Mouse (Mus musculus): ENCODE results near the gene Nudt2. TPM values are rescaled to one million over a fixed set of nuclear protein-coding genes. Genes with fewer than 3 reads are reported as not detected.
A peak's percentile ranks its signal among the peaks of the same experiment; 100 is the strongest.
"Not testable (repeated sequence)": the region's sequence is repeated elsewhere in the genome, so short reads cannot be mapped to it uniquely, and the experiment has no call there.

Gene Nudt2
- 56.9 and 63.5 TPM in 2 replicates for polyA plus RNA-seq (2016; fragmentation: Nextera tagmentation; extraction: Ambion mirVana)

DNA sequence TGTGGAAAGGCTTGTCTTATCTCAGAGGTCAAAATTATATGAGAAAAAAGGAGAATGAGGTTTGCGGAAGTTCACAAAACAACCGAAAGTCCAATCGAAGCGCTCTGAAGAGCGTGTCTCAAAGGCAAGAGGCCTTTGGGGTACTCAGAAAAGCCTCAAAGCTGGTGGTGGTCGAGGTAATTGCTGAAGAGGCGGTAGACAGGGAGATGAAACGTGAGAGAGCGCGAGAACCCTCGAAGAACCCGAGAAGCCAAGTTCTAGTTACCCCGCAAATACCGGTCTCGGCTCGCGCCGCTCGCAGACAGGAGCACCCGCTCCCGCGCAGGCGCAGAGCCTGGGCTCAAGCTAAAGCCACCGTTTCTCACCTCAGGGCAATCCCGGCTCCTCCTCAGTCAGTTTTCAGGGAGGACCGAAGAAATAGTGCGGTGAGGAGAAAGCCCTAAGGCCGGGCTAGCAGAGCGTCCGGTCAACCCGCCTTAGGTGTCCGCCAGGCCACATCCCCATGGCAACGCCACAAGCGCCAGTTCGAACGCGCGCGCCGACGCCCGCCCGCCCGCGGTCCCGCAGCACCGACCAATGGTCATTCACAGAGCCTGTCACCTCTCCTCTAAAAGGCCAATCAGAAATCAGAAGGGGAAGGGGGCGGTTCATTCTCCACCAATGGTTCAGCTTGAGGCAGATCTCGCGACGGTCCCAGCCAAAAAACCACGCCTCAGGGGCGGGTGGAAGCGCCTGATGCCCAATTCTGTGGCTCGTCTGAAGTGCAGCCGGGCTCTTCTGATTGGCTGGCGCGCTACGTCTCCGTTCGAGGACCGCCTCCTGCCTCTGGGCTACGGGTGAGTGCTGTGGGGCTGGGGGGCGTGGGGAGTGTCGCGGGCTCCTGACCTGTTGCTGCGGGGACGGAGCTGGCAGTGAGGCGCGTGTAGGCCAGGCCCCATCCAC lies at the start of gene Nudt2, which contains the start of gene Kif24:
Gene Nudt2, plus strand, starts transcription at position 807 of the 942 bp plus-strand sequence.
Gene Kif24, minus strand, starts transcription at position 543 of the 942 bp plus-strand sequence.
- peak within 1 kb of the TSS; percentile 65 for H3K4me3 ChIP-seq
- H3K27ac ChIP-seq (replicated peaks): peak within 1 kb of the TSS; percentile 68
- H3K9ac ChIP-seq (replicated peaks): peak within 1 kb of the TSS; percentile 77
- no peaks in the 10 kb centered on the region for H3K9me3 ChIP-seq
- ATAC-seq (ENCODE audit: low FRiP score, low read depth): peak; percentile 98
- H3K4me2 ChIP-seq (replicated peaks): peak within 1 kb of the TSS; percentile 73
- H3K36me3 ChIP-seq: 0 out of 2 replicates have a peak, but pooled peaks cover 6% of the 10 kb centered on the region
- under 1% methylated on average over 70 of the region's 70 CpGs for WGBS
- peaks cover 27% of the 10 kb centered on the region for H3K4me1 ChIP-seq
- H3K27me3 ChIP-seq: no peaks in the 10 kb centered on the region

GRCm38 (mm10) chr4:41416966-41417365 lies 48.0 kb upstream of the Nudt2 start:
- no peaks in the 10 kb centered on the region for H3K27me3 ChIP-seq
- no peak overlapping the region for H3K4me2 ChIP-seq (replicated peaks)
- no peak overlapping the region for H3K4me3 ChIP-seq
- H3K4me1 ChIP-seq: no peaks in the 10 kb centered on the region
- H3K36me3 ChIP-seq: peaks cover 3% of the 10 kb centered on the region; the same call in 1 of the 2 replicates
- ATAC-seq (ENCODE audit: low FRiP score, low read depth): no peak
- no peak overlapping the region for H3K9ac ChIP-seq (replicated peaks)
- H3K9me3 ChIP-seq: no peaks in the 10 kb centered on the region
- no peak overlapping the region for H3K27ac ChIP-seq (replicated peaks)

GRCm38 (mm10) chr4:41438931-41439330 lies 26.0 kb upstream of the Nudt2 start:
- no peak for ATAC-seq (ENCODE audit: low FRiP score, low read depth)
- 86% methylated on average over 5 of the region's 5 CpGs for WGBS

DNA sequence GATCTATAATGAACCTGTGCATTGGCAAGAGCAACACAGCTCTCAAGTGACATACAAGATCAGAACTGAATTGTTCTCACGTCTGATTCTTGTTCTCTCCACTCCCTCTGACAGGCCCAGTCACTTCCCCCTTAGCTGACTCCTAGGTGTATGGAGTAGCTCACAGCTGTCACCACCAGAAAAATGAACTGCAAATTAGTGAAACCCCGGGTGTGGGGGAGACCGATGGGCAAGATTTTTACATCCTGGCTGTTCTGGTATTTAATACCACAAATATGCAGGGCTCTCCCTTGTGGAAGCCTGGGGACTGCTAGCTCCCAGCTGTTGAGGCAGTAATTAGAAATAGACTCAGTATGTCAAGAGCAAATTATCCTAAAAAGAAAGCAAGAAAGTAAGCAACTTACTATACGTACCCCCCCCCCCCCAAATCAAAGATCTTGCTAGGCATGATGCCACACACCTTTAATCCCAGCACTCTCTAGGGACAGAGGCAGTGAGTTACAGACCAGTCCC lies 22.1 kb upstream of the Nudt2 start:
- no peak overlapping the region for H3K27ac ChIP-seq (replicated peaks)
- peaks cover 11% of the 10 kb centered on the region; the same call in 1 of the 2 replicates for H3K36me3 ChIP-seq
- H3K9ac ChIP-seq (replicated peaks): no peak overlapping the region
- no peaks in the 10 kb centered on the region for H3K27me3 ChIP-seq
- no peaks in the 10 kb centered on the region for H3K9me3 ChIP-seq
- WGBS: 92% methylated on average over 4 of the region's 4 CpGs
- ATAC-seq (ENCODE audit: low FRiP score, low read depth): no peak
- H3K4me2 ChIP-seq (replicated peaks): no peak overlapping the region
- no peaks in the 10 kb centered on the region for H3K4me1 ChIP-seq
- H3K4me3 ChIP-seq: no peak overlapping the region

More at GRCm38 (mm10) chr4:41438931-41439330, 26.0 kb upstream of the Nudt2 start:
- Histone ChIP-seq H3K4me2 (replicated peaks) (no peak overlapping the region), H3K27ac (replicated peaks) (no peak overlapping the region), H3K27me3 (no peaks in the 10 kb centered on the region), H3K36me3 (0 out of 2 replicates have a peak, but pooled peaks cover 6% of the 10 kb centered on the region), H3K9ac (replicated peaks) (no peak overlapping the region), H3K4me1 (no peaks in the 10 kb centered on the region), H3K4me3 (no peak overlapping the region), H3K9me3 (no peaks in the 10 kb centered on the region)

DNA sequence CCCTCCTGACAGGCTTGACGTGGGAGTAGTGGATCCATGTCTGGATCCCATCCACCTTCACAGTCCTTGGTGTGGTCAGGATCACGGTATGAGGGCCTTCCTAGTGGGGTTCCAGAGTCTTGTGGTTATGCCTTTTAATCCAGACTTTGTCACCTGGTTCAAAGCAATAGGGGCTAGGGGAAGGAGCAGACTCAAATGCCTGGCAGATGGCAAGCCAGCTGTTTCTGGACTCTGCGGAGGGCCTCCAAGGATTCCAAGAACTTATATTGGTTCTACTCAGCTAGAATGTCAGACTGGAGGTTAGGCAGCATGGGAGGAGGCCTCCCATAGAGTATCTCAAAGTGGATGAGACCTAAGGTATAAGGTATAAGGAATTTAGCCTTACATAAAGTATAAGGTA lies 17.4 kb upstream of the Nudt2 start:
- no peak overlapping the region for H3K4me3 ChIP-seq
- H3K4me1 ChIP-seq: no peaks in the 10 kb centered on the region
- H3K27ac ChIP-seq (replicated peaks): no peak overlapping the region
- no peak for ATAC-seq (ENCODE audit: low FRiP score, low read depth)
- WGBS: 100% methylated on average over 3 of the region's 3 CpGs
- no peak overlapping the region for H3K9ac ChIP-seq (replicated peaks)
- H3K36me3 ChIP-seq: peaks cover 17% of the 10 kb centered on the region
- no peaks in the 10 kb centered on the region for H3K27me3 ChIP-seq
- no peaks in the 10 kb centered on the region for H3K9me3 ChIP-seq
- no peak overlapping the region for H3K4me2 ChIP-seq (replicated peaks)

- Histone ChIP-seq H3K4me3 (no peak overlapping the region), H3K4me1 (peaks cover 19% of the 10 kb centered on the region), H3K9ac (replicated peaks) (no peak overlapping the region), H3K27me3 (no peaks in the 10 kb centered on the region), H3K27ac (replicated peaks) (no peak overlapping the region), H3K4me2 (replicated peaks) (no peak overlapping the region), H3K9me3 (no peaks in the 10 kb centered on the region), H3K36me3 (0 out of 2 replicates have a peak, but pooled peaks cover 6% of the 10 kb centered on the region)
- 93% methylated on average over 1 of the region's 1 CpGs for WGBS
- ATAC-seq (ENCODE audit: low FRiP score, low read depth): no peak
Observed at GRCm38 (mm10) chr4:41460690-41461089, 4.3 kb upstream of the Nudt2 start.

GRCm38 (mm10) chr4:41463051-41463738 lies 1.8 kb upstream of the Nudt2 start:
- Histone ChIP-seq H3K4me1 (peaks cover 22% of the 10 kb centered on the region), H3K4me3 (peak overlapping the region; percentile 65), H3K9ac (replicated peaks) (peak overlapping the region; percentile 77; the same call in 1 of the 2 replicates), H3K4me2 (replicated peaks) (peak overlapping the region; percentile 73)
- 75% methylated on average over 3 of the region's 3 CpGs for WGBS
- not testable (repeated sequence) for H3K27me3 ChIP-seq; H3K36me3 ChIP-seq; H3K9me3 ChIP-seq; ATAC-seq (ENCODE audit: low FRiP score, low read depth); H3K27ac ChIP-seq (replicated peaks)

- Histone ChIP-seq H3K36me3 (0 out of 2 replicates have a peak, but pooled peaks cover 6% of the 10 kb centered on the region), H3K9me3 (no peaks in the 10 kb centered on the region), H3K4me2 (replicated peaks) (peak overlapping the region; percentile 73), H3K4me3 (peak overlapping the region; percentile 65), H3K9ac (replicated peaks) (peak overlapping the region; percentile 74), H3K27me3 (no peaks in the 10 kb centered on the region), H3K4me1 (peaks cover 33% of the 10 kb centered on the region), H3K27ac (replicated peaks) (peak overlapping the region; percentile 46; the same call in 1 of the 2 replicates)
- 5% methylated on average over 17 of the region's 17 CpGs for WGBS
- no peak; the same call in 1 of the 2 replicates for ATAC-seq (ENCODE audit: low FRiP score, low read depth)
Observed at GRCm38 (mm10) chr4:41465287-41465665, 325 bp downstream of the Nudt2 start.

DNA sequence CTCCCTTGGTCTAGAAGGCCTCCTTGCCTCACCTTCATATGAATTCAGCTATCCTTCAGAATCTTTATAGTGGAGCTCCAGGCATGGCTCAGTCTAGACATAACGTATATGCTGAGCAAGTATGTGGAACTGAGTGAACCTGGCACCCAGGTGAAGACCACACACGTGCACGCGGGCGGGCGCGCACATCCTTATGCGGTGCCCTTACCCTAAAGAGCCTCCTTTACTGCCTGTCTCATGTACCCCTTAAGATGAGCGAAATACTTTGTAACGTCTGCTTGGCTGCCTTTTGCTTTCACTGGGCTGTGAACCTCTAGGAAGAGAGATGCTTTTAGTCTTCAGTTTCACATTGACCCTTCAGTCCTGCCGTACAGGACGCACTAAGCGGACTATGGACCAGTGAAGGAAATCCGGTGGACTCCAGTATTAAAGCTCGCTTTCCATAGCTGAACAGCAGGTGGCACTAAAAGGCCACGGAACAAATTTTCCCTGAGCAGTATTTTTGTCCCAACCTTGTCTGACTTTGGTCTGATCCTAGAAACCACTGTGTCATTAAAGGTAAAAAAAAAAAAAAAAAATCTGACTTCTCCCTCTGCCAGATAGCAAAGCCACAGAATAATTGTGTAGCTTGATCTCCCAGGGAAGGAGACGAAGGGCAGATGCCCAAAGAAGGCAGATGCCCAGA lies 3.6 kb downstream of the Nudt2 start:
- ATAC-seq (ENCODE audit: low FRiP score, low read depth): no peak

DNA sequence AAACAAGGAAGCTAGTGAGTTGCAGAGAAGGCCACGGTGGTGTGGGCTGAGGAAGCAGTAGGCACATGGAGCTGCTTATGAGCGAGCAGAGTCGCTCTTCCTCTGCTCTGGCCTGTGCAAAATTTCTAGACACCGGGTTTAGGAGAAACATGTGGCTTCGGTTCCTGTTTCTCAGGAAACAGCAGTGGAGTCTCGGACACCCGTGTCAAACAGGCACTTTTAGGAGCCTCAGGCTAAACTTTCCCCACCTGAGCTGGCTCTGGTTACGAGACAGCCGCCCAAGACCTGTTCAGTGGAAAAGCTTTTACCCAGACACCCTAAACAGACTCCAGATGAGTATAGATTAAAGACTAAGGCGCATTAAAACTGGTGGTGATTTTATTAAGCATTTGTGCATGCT lies 4.2 kb downstream of the Nudt2 start:
- Histone ChIP-seq H3K27me3 (no peaks in the 10 kb centered on the region), H3K4me1 (peaks cover 35% of the 10 kb centered on the region), H3K4me3 (no peak overlapping the region), H3K36me3 (0 out of 2 replicates have a peak, but pooled peaks cover 6% of the 10 kb centered on the region), H3K4me2 (replicated peaks) (no peak overlapping the region), H3K9me3 (no peaks in the 10 kb centered on the region), H3K27ac (replicated peaks) (no peak overlapping the region), H3K9ac (replicated peaks) (0 out of 2 replicates have a peak overlapping the region, but pooled peaks have one; percentile 3)
- WGBS: 87% methylated on average over 10 of the region's 10 CpGs
- ATAC-seq (ENCODE audit: low FRiP score, low read depth): no peak

More for the DNA sequence above, 3.6 kb downstream of the Nudt2 start:
- Histone ChIP-seq H3K9ac (replicated peaks) (no peak overlapping the region), H3K4me1 (peaks cover 42% of the 10 kb centered on the region), H3K27me3 (no peaks in the 10 kb centered on the region), H3K4me2 (replicated peaks) (no peak overlapping the region), H3K36me3 (0 out of 2 replicates have a peak, but pooled peaks cover under 1% of the 10 kb centered on the region), H3K9me3 (no peaks in the 10 kb centered on the region), H3K27ac (replicated peaks) (no peak overlapping the region), H3K4me3 (no peak overlapping the region)
- 62% methylated on average over 17 of the region's 17 CpGs for WGBS

DNA sequence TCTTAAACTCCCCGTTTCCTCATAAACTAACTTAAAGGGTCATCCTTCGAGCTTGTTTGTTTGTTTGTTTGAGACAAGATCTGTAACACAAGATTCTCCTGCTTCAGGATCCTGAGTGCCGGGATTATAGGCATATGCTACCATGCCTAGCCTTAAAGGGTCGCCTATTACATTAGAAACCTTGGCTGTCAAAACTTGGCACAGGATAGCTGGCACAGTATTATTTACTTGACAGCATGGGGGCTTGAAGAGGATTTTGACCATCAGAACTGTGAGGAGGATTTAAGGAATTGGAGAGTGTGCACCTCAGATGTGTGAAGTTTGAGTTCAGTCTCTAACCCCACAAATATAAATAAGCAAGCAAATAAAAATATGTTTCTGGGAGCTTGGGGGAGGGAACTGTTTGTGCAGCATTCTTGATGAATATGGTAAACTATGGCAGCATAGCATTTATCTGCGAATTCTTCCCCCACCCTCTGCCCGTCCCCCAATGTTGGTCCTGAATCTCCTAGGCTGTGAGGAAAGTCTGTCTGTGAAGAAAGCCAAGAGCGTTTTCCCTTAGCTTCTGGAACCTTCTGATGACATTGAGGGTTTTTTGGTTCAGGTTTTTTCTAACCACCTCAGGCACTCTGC lies 5.2 kb downstream of the Nudt2 start:
- Histone ChIP-seq H3K4me3 (no peak overlapping the region), H3K4me1 (peaks cover 34% of the 10 kb centered on the region), H3K27me3 (no peaks in the 10 kb centered on the region), H3K4me2 (replicated peaks) (no peak overlapping the region), H3K9ac (replicated peaks) (no peak overlapping the region), H3K27ac (replicated peaks) (peak overlapping the region; percentile 55), H3K36me3 (0 out of 2 replicates have a peak, but pooled peaks cover 6% of the 10 kb centered on the region), H3K9me3 (no peaks in the 10 kb centered on the region)
- no peak for ATAC-seq (ENCODE audit: low FRiP score, low read depth)
- WGBS: 62% methylated on average over 7 of the region's 7 CpGs
